Mouse (Mus musculus) R1 (cell line): Measurements from ENCODE around the gene Ddah1.
"Not testable (repeated sequence)": the region's sequence is repeated elsewhere in the genome, so short reads cannot be mapped to it uniquely, and the experiment has no call there.

Experiments
- DNase-seq: peaks from one replicate; pipeline ENCODE4 v3.0.0-alpha.2; 2018; ENCODE audit warnings: low read depth, low spot score

Gene Ddah1

DNA sequence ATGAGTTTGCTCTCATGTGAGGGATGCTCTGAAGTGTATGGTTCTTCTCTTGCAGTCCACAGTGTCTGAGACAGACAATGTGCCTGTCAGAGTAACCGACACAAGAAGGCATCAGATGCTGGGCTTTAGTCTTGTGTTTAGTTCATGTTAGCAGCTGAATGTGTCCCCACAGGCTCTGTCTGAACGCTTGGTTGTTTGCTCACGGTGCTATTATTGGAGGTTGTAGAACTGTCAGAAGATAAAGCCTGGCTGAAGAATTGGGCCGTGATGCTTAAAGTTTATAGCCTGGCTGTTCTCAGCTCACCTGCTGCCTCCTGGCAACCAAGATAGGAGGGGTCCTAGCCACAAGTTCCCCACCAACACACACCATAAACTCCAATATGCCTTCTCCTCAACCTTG is 104.0 kb downstream of the Ddah1 start:
- no peak for DNase-seq

DNA sequence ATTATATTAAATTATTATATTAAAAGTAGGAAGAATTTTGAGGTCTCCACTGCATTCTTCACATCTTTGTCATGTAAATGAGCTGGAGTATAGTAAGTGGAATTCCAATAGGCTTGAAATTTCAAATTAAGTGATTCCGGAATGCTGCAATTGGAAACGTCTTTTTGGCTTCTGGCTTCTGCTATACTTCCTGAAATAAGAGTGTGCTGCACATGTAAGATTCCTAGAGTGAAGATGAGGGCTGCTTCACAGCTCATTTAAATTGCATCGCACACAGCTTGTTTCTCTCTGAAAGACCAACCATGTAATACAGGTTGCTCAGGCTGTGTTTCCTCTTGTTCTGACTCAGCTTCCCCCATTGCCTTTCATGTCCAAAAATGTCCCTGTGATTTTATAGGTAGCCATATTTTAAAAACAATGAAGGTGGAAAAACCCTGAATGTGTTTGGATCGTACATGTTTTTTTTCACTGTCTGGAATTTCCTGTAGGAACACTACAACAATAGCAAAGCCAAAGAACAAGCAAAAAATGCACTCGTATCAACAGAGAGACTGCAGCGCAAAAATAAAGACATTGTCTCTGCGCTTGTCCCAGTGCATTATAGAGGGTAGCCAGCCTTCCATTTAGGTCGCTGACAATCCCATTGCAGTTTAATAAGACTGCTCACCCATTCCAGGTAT is 105.7 kb downstream of the Ddah1 start:
- no peak for DNase-seq

DNA sequence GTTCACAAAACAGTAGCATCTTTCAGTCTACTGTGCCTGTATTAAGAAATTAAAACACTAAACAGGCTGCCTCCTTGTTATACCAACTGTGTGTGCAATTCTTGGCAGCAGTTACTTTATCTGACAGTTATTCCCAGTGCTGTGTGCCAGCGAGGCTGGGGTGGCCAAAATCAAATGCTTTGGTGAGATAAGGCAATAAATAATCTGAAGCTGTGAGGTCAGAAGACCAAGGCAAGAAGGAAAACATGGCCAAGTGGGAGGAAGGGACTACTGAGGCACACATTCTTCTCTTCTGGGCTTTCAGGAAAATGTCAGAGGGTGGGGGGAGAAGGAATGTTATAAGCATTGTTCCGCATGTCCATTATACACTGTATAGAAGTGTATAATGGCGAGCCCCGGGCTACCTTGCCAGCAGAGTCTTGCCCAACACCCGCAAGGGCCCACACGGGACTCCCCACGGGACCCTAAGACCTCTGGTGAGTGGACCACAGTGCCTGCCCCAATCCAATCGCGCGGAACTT is 106.3 kb downstream of the Ddah1 start:
- peak; percentile 63 for DNase-seq

DNA sequence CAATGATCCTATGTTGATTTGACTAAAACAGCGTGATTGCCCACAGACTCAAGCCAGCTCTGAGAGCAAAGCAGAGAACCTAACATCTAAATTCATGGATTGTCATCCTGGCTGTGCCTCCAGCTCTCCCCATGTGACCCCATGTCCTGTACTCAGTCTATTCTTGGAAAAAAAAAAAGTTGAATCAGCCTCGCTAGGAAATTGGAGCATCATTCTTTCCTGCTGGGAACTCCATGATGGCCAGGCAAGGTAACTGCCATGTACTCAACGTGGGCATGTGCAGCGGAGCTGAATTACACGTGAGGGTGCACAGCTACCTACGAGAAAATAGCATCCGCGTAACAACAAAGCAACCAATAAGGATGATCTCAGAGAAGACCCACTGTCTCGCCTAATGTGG is 114.2 kb downstream of the Ddah1 start:
- peak; percentile 43 for DNase-seq

DNA sequence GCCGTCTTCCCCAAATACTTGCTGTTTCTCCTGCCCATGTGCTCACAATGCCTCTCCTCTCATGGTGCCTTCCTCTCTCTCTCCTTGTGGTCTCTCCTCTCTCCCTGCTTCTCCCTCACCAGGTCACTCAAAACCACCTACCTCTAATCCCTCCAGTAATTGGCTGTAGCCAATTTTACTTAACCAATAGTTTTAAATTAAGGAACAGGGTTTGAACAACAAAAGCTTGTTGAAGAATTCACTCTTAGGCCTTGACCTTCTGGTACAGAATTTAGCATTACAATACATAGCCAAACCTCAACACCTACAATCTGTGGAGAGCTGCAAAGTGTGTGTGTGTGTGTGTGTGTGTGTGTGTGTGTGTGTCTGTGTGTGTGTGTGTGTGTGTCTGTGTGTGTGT is 114.8 kb downstream of the Ddah1 start:
- DNase-seq: peak; percentile 93

DNA sequence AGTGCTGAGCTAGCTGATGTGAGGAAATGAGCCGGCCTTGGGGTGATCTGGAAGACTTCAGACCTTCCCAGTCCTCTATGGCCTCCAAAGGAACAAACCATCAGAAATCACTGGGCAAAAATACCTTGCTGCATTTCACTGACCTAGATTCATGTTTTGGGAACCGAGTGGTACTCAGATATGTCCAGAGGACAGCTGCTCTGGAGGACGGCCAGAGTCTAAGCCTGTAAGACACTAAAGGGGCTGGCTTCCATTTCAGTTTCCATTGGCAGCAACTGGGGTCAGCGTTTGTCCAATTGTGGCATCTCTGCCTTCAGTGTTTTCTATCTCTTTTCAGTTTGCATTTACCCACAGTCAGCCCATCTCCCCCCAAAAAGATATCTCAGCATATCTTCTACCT is 115.7 kb downstream of the Ddah1 start:
- DNase-seq: no peak

DNA sequence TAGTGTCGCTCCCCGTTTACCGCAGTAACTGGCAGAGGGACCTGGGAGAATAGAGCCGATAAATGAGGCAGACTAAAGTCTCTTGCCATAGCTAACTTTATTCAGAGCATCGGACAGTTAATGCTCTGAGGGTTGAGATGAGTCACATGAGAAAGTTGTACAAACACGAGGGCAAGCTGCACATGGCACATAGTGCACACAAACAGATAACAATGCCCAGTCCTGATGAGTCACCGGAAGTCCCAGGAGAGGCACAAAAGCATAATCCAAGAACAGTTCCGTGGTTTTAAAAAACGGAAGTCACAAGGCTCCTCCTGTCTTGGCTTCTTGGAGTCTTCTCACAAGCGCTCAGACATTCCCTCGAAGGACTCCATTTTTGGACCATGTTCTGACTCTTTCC is 117.6 kb downstream of the Ddah1 start:
- DNase-seq: peak; percentile 36

DNA sequence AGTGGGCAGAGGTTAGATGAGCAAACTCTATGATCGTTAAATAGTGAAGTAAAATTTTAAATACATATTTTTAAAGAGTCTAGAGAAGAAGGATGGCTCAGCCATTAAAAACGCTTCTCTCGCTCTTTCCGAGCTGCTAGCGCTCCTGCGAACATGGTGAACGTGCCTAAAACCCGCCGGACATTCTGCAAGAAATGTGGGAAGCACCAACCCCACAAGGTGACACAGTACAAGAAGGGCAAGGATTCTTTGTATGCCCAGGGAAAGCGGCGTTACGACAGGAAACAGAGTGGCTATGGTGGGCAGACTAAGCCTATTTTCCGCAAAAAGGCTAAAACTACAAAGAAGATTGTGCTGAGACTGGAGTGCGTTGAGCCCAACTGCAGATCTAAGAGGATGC is 120.4 kb downstream of the Ddah1 start:
- not testable (repeated sequence) for DNase-seq

DNA sequence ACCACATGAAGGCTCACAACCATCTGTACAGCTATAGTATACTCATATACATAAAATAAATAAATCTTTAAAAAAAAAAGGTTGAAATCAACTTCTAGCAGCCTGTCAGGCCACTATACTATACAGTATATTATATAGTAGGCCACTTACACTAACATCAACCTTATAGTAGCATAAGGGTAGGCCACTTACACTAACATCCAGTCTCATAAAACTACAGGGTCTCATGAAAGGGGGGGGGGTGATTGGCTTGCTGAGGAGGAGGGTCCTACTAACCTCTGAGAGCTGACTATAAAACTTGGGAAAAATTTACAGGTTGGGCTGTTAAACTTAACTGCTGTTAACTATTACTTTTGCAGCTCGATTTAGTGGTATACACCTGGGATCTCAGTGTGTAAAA is 121.9 kb downstream of the Ddah1 start:
- no peak for DNase-seq

DNA sequence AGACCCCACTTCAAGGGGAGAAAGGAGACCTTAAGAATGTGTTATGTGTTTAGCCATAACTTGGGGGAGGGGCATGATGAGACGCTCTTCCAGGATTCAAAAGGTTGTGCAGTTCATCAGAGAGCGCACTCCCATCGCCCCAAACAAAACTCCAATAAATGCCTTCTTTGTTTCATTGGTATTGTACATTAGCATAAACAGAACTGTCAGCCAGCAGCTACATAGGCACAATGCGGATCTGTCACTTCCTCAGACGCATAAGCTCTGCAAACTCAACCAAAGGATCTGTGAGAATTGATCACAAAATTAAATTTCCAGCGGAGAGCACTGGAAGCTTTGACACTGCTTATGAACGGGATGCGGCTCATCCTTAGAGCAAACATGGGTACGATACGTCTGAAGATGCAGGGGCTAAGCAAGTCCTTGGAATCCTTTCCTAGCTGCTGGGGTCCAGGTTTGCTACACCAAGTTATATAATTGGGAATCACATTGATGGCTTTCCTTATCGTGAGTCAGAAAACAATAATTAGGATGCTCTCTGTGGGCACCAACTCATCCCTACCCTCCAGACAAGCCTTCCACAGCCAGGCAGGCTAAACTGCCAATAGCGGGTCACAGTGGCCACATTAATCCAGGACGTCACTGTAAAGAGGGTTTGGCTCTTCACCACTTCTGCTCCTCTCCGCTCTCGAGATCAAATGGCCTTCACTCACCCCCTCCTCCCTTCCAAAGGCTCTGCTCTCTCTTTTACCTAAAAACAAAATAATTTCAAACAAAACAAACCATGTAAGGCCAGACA is 123.8 kb downstream of the Ddah1 start:
- DNase-seq: no peak

DNA sequence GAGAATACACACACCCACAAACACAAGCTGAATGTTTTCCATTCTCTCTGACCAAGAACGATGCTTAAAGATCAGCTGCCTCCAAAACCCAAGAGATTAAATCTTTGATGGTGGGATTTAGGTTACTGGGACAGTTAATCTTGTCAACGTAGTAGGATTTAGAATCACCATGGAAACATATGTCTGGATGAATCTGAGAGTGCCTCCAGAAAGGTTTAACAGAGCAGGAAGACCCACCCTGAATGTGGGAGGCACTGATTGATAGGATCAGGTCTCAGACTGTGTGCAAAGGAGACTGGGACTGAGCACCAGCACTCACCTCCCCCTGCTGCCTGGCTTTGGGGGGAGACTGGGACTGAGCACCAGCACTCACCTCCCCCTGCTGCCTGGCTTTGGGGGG is 124.8 kb downstream of the Ddah1 start:
- DNase-seq: no peak

DNA sequence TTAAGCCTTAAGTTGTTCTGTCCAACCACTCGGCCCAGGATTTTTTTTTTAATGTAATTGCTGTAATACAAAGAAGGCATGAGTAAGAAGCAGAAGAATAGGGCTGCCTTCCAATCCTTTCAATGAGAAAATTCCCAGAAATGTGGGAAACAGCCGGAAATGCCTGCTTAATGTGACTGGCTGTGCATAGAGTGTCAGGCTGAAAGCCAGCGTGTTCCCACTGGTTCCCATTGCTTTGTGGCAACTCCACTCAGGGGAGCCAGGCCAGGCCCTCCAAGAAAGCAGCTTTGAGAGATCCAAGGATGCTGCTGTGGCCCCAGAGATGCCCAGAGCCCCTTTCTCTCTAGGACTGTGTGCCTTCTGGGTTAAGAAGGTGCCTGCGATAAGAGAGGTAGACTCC is 126.9 kb downstream of the Ddah1 start:
- DNase-seq: no peak

DNA sequence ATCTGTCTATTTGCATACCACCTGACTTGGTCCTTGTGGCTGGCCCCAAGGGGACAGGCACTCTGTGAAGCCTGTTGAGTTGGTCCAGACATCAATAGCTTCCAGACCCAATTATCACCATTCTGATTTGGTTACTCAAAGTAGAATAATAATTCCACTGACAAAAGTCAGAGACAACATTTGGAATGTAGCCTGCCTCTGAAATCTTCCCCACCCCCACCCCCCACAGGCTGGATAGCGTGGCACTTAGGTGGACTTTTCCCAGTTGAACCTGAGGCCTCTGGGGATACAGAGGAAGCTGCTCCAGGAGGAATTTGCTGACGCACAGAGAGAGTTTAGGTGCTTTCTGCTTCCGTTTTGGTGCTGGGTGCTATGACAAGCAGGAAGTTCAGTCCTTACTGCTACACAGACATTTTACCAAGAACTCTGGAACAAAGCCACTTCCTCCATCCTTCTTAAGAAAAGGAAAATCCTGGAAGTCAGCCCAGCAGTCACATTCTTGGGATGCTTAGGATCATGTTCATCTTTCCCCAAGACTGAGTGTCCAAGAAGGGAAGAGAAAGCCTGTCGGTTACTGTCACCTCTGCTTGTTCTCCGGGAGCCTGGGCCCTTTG is 127.5 kb downstream of the Ddah1 start:
- peak; percentile 50 for DNase-seq

DNA sequence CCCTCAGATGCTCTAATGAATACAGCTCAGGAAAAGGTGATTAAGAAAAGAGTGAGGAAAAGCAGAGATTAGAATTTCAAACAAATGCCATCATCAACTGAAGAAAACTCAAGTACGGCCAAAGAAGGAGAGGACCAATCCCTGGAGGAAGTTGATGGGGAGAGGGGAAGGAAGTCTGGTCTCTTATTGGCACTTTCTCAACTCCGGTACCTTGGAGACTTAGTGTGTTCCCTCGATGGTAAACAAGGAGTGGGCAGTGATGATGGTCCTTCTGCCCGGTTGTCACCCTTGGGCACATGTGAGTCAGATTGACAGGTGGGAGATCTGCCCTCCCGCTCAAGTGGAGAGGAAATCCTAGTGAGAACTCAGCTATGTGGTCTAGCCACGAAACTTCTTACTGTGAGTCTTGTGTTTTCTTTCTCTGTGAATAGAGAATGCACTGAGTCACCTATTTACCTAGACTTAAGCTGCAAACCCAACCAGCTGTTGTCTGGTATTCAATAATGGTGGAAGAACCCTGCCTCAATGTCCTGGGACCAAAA is 129.0 kb downstream of the Ddah1 start:
- DNase-seq: no peak

DNA sequence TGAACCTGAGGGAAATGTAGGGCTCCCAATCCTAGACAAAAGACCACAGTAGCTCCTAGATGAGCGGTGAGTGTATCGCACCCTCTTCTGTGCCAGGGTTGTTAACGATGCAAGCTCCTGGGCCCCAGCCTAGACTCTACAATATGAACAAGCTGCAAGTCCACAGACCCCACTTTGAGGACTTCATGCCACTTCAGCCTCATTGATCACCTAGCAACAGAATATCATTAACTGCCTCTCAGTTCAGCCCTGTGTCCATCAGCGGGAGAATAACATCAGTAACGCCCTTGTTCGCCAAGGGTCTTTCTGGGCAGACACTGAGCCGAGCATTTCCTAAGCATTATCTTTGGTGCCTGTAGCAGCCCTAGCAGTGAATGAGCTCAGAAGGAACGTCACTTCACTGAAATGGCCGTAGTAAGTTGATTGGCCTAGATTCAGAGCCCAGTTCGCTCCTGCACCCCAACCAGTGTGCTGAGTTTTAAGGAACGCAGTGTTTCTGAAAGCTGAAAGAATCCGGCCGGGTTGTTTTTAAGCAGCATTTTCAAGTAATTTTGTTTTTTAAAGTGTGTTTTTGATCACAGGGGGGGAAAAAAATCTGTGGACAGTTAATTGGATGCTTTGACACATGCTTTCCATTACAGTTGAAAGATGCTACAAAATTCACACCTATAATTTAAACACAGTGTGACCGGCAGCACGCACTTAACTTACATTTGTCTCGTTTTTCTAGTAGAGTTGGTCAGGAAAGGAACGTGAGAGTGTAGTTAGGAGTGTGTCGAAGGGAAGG is 132.1 kb downstream of the Ddah1 start:
- DNase-seq: no peak

DNA sequence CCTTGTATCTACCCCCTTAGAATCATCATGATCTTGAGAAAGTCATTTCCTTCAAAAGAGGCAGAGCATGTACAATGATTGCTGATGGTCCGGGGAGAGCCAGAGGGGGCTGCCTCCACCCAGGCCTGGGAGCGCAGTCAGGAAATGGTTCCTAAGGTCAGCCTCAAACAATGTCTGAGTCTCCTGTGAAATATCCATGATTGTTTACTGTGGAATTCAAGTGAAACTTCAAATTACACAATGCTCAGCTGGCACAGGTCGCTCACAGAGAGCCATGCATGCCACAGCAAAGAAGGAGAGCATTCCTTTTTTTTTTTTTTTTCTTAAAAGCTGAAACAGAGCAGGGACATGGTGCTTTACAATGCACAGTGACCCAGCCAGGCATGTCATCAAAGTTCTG is 134.0 kb downstream of the Ddah1 start:
- DNase-seq: no peak

DNA sequence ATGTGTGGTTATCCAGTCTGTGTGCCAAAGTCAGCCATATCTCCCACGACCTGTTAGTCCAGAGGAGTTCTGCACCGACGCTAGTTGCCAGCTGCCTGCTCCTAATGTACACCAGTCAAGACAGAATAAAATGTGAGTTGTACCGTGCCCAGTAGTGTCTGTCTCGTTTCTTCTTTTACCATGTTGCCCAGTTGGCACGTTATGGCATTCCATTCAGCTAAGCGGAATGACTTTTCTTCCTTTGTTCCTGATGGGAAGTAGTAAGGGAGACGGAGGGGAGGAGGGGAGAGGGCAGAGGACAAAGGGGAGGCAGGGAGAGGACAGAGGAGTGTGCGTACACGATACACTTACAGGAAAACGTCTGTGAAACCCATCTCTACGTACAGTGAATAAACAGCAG is 135.7 kb downstream of the Ddah1 start:
- DNase-seq: no peak

DNA sequence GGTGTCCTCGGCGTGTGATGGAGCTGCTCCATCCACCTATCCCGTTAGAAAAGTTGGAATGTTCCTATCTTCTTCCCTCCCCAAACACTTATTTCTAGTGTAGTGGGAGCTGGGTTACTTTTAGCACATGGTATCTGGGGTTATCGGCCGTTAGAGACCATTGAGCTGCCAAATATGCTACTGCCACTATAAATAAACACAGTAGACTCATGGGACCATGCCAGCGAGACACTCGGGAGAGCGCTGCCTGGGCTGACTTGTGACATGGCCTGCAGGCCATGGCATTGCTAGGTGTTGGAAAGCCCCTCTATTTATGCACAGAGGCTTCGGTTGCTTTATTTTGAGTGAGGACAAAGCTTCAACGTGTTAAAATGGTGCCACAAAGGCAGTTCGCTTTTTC is 139.3 kb downstream of the Ddah1 start:
- DNase-seq: no peak

DNA sequence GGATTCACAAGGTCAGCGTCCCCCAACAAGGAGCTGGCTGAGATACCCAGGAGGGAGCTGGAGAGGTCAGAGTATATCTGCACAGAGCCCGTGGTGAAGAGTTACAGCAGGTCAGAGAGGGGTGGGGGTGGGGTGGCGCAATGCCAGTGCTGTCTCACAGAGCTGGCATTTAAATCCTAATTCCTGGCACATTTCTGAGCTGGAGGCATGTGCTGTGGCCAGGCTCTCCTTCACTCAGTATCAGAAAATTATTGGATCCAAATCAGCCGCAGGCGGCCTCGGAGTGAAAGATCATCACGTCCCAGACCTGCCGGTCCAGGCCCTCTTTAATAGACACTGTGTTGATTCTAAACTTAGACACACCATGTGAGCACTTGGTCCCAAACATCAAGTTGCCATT is 141.4 kb downstream of the Ddah1 start:
- DNase-seq: no peak

DNA sequence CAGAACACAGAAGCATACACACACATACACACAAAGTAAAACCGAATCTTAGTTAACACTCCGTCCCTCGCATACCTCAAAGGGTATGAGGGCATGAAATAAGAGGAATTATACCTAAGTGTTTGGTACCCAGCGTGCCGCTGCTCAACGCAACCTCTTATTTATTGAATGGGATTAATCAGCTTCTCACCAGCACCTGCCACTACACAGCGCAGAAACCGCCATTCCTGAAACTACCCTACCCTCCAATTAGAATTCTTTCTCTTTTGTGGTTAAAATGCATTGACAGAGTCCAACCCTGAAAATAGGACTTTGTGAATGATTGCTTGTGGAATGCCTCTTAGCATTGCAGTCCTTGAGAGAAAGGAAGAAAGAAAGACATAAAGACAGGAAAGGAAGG is 145.1 kb downstream of the Ddah1 start:
- DNase-seq: no peak
